Comparison of ENCODE assay signal across 24 mouse cellular contexts in genomic region chr4:148782880-148783279, GRCm38 (mm10). TPM values are rescaled to one million over a fixed set of nuclear protein-coding genes. Genes with fewer than 3 reads are reported as not detected.
A peak's percentile ranks its signal among the peaks of the same experiment; 100 is the strongest.
DNase-seq lines count a peak whose midpoint lies in the region; ATAC-seq and TF ChIP-seq lines count a peak whose summit lies in the region.
"Had no signal": no experiment of that assay in that cellular context is flagged by ENCODE, and none has a peak within 500 bp of the region (broad histone marks: within the 10 kb centered on the region; RNA-seq: fewer than 3 reads in every experiment).

No protein-coding gene starts in this region.

- H3K79me2 ChIP-seq in heart, adult 2 months (replicated peaks; ENCODE audit: control insufficient read depth, insufficient read depth, low read length), result no peaks in the 10 kb centered on the region
- H3K79me2 ChIP-seq in C2C12 (ENCODE audit: control insufficient read depth, insufficient read depth) (no peaks in the 10 kb centered on the region), myocyte (ENCODE audit: control insufficient read depth, insufficient read depth) (no peaks in the 10 kb centered on the region)

- no peak for ATAC-seq in heart, embryonic 14.5 days (ENCODE audit: insufficient number of reproducible peaks, insufficient read depth, low FRiP score, low read depth)
- ATAC-seq: activated CD4-positive, CD25-positive, alpha-beta regulatory T cell, adult 4 months; forebrain, embryonic 13.5 days; forebrain, embryonic 16.5 days; hindbrain, postnatal 0 days; inflammation-experienced regulatory T-cells, adult 6 months; intestine, embryonic 16.5 days had no signal

- no peak for TF ChIP-seq CTCF in heart, adult 2 months (IDR thresholded peaks at IDR 0.05)
- TF ChIP-seq CTCF in C2C12 (IDR thresholded peaks at IDR 0.05; ENCODE audit: control insufficient read depth, insufficient read depth, insufficient read length), result no peak

- no peak overlapping the region for H3K4me3 ChIP-seq in heart, embryonic 10.5 days
- H3K4me3 ChIP-seq in heart, embryonic 14.5 days (ENCODE audit: control insufficient read depth in 1 of 2, insufficient read depth in 1 of 2, low read depth in 1 of 2, low read length in 2 of 2), result no peak overlapping the region
- H3K4me3 ChIP-seq in heart, adult 2 months, result no peak overlapping the region
- H3K4me3 ChIP-seq in C2C12 (ENCODE audit: insufficient read depth, poor library complexity, severe bottlenecking), result no peak overlapping the region
- no peak overlapping the region for H3K4me3 ChIP-seq in myocyte
- H3K4me3 ChIP-seq: forebrain, embryonic 10.5 days; forebrain, embryonic 13.5 days had no signal

- no peak for TF ChIP-seq EP300 in heart, adult 2 months (IDR thresholded peaks at IDR 0.05; ENCODE audit: insufficient read depth, low read depth, low read length)

- H3ac ChIP-seq in C2C12 (ENCODE audit: control insufficient read depth, insufficient read length, low read depth) (no peak overlapping the region), myocyte (ENCODE audit: control insufficient read depth, insufficient read length) (no peak overlapping the region)

- no peak overlapping the region for H3K9ac ChIP-seq in heart, embryonic 14.5 days (ENCODE audit: low read length)
- H3K9ac ChIP-seq in heart, adult 2 months (ENCODE audit: low read depth, low read length), result no peak overlapping the region
- H3K9ac ChIP-seq: forebrain, embryonic 13.5 days; hindbrain, embryonic 14.5 days had no signal

- H3K79me3 ChIP-seq in C2C12 (ENCODE audit: low read depth), result no peaks in the 10 kb centered on the region

- DNase-seq in heart, embryonic 10.5 days (ENCODE audit: low spot score), result no peak
- no peak for DNase-seq in heart, adult 18-20 months
- DNase-seq in heart, adult 2 months, result no peak
- no peak for DNase-seq in layer of hippocampus, postnatal 14 days (ENCODE audit: low spot score in 2 of 2)
- DNase-seq: adrenal gland, adult 8-10 months; adrenal gland, postnatal 25 days; cerebellum, adult 18-20 months; cerebellum, adult 9-10 months; cerebellum, postnatal 14 days; gastrocnemius, postnatal 10 days; gastrocnemius, postnatal 36 days; kidney, adult 18-20 months had no signal

- TF ChIP-seq POLR2A in heart, adult 2 months (IDR thresholded peaks at IDR 0.05; ENCODE audit: insufficient read depth, low read depth, low read length), result no peak
- no peak for TF ChIP-seq POLR2A in myocyte (IDR thresholded peaks at IDR 0.05; ENCODE audit: insufficient read length, low read depth)

- no peaks in the 10 kb centered on the region for H3K36me3 ChIP-seq in heart, embryonic 10.5 days
- no peaks in the 10 kb centered on the region for H3K36me3 ChIP-seq in heart, embryonic 14.5 days (ENCODE audit: control insufficient read depth, insufficient read depth, low read length)
- H3K36me3 ChIP-seq in heart, adult 2 months (ENCODE audit: control insufficient read depth, insufficient read depth, low read length), result no peaks in the 10 kb centered on the region
- no peaks in the 10 kb centered on the region for H3K36me3 ChIP-seq in C2C12 (ENCODE audit: control insufficient read depth, insufficient read depth)
- H3K36me3 ChIP-seq in myocyte (ENCODE audit: control insufficient read depth, insufficient read depth), result no peaks in the 10 kb centered on the region
- H3K36me3 ChIP-seq: forebrain, embryonic 10.5 days; G1E had no signal

- no peaks in the 10 kb centered on the region for H3K9me3 ChIP-seq in heart, embryonic 10.5 days
- H3K9me3 ChIP-seq in heart, embryonic 14.5 days (ENCODE audit: control insufficient read depth, low read length), result no peaks in the 10 kb centered on the region
- H3K9me3 ChIP-seq: forebrain, embryonic 10.5 days; forebrain, embryonic 13.5 days; G1E had no signal

- peaks cover 19% of the 10 kb centered on the region for H3K27me3 ChIP-seq in heart, embryonic 10.5 days (ENCODE audit: insufficient read depth, poor library complexity, severe bottlenecking)
- H3K27me3 ChIP-seq in heart, embryonic 14.5 days (ENCODE audit: control insufficient read depth, insufficient read depth, low read length), result no peaks in the 10 kb centered on the region; the same call in 1 of the 2 replicates
- H3K27me3 ChIP-seq in heart, adult 2 months (ENCODE audit: control insufficient read depth, insufficient read depth, low read length), result no peaks in the 10 kb centered on the region
- H3K27me3 ChIP-seq in C2C12 (ENCODE audit: control insufficient read depth, insufficient read depth, insufficient read length) (peaks cover 4% of the 10 kb centered on the region), myocyte (ENCODE audit: control insufficient read depth, insufficient read depth, insufficient read length) (no peaks in the 10 kb centered on the region)

- intact Hi-C loops in heart, adult 2 months (cut with DNase I), result loop anchor here (2.0 kb wide), 1 partner anchor 36 kb away; no protein-coding TSS in a partner anchor

- 80% methylated on average over 6 of the region's 6 CpGs for WGBS in heart, embryonic 10.5 days
- WGBS in heart, embryonic 14.5 days, result 72% methylated on average over 6 of the region's 6 CpGs
- 76% methylated on average over 6 of the region's 6 CpGs for WGBS in heart, adult 2 months

- H3K4me1 ChIP-seq in heart, embryonic 10.5 days, result peaks cover 83% of the 10 kb centered on the region
- peaks cover 47 to 48% of the 10 kb centered on the region in 2 experiments for H3K4me1 ChIP-seq in heart, embryonic 14.5 days (ENCODE audit: control insufficient read depth in 2 of 2, insufficient read depth in 2 of 2, low read length in 2 of 2)
- no peaks in the 10 kb centered on the region for H3K4me1 ChIP-seq in heart, adult 2 months (ENCODE audit: control insufficient read depth, insufficient read depth, low read length)

- H3K4me2 ChIP-seq in heart, embryonic 14.5 days (ENCODE audit: low read length), result no peak overlapping the region
- H3K4me2 ChIP-seq in myocyte (ENCODE audit: low read depth), result no peak overlapping the region
- H3K4me2 ChIP-seq: forebrain, embryonic 13.5 days; hindbrain, embryonic 14.5 days had no signal

- H3K27ac ChIP-seq in heart, embryonic 10.5 days, result peak overlapping the region; percentile 84
- H3K27ac ChIP-seq in heart, embryonic 14.5 days (replicated peaks in 1 of 2; ENCODE audit: control insufficient read depth in 1 of 2, insufficient read depth in 1 of 2, low read depth in 2 of 2, low read length in 2 of 2), result peak overlapping the region; percentile 89 to 91; a peak in 3 of 4 replicates
- H3K27ac ChIP-seq in heart, adult 2 months, result no peak overlapping the region
- H3K27ac ChIP-seq: forebrain, embryonic 10.5 days; forebrain, embryonic 13.5 days; hindbrain, embryonic 14.5 days; hindbrain, postnatal 0 days had no signal

TF ChIP-seq in C2C12, 6 proteins besides CTCF, POLR2A, EP300 and RAD21:
- TF ChIP-seq CEBPB (IDR thresholded peaks at IDR 0.05; ENCODE audit: low read depth) (peak; percentile 55), USF1 (IDR thresholded peaks at IDR 0.05; ENCODE audit: low read depth) (no peak), FOSL1 (IDR thresholded peaks at IDR 0.05; ENCODE audit: insufficient read depth, low read length, poor library complexity, severe bottlenecking) (no peak), MYOG (IDR thresholded peaks at IDR 0.05; ENCODE audit: control insufficient read depth, extremely low read depth, insufficient read length) (no peak), MYOD1 (IDR thresholded peaks at IDR 0.05; ENCODE audit: control insufficient read depth, insufficient read length, low read depth) (no peak), MAX (IDR thresholded peaks at IDR 0.05) (no peak)

TF ChIP-seq in myocyte, 11 proteins besides CTCF, POLR2A, EP300 and RAD21:
- TF ChIP-seq MYOD1 (IDR thresholded peaks at IDR 0.05; ENCODE audit: control insufficient read depth in 1 of 3, insufficient read length in 2 of 3, low read depth in 2 of 3) (peak in 1 of 3 experiments; percentile 42), POLR2AphosphoS2 (IDR thresholded peaks at IDR 0.05; ENCODE audit: insufficient read length, low read depth) (no peak), MYOG (IDR thresholded peaks at IDR 0.05; ENCODE audit: control insufficient read depth in 1 of 3, insufficient read depth in 1 of 3, insufficient read length in 2 of 3, low read depth in 2 of 3) (peak in 1 of 3 experiments; percentile 35), TCF3 (IDR thresholded peaks at IDR 0.05; ENCODE audit: insufficient read length, low read depth) (no peak), CEBPB (IDR thresholded peaks at IDR 0.05; ENCODE audit: insufficient read depth, poor library complexity, severe bottlenecking) (peak; percentile 70), MAX (IDR thresholded peaks at IDR 0.05; ENCODE audit: low read depth) (no peak), TCF12 (IDR thresholded peaks at IDR 0.05; ENCODE audit: insufficient read depth, poor library complexity, severe bottlenecking) (no peak)
TF ChIP-seq in myocyte: peak in this region for 3.

RNA-seq across cellular contexts. Expression of gene Casz1, which starts 21.3 kb away (rescaled TPM):
- polyA plus RNA-seq in heart, embryonic 10.5 days (2016; fragmentation: Nextera tagmentation; extraction: Ambion mirVana), result 15.9 and 26.3 TPM in 2 replicates
- 10 to 100 TPM; 35.9 to 41.1 TPM for total RNA-seq in heart, adult 18-20 months (2021)
- polyA plus RNA-seq in heart, embryonic 14.5 days (2014; fragmentation: Nextera tagmentation; extraction: Ambion mirVana), result 24.6 and 26.6 TPM in 2 replicates
- 10 to 100 TPM; 42.5 to 47.0 TPM for total RNA-seq in heart, adult 2 months (2021)
- 21.2 and 22.4 TPM in 2 replicates for polyA plus RNA-seq in heart, adult 2 months (2012; rRNA removed)
- polyA plus RNA-seq in C2C12 (2012; fragmentation: generic; extraction: Trizol), result 0.07 TPM
- polyA plus RNA-seq in myocyte (2012; fragmentation: generic; extraction: Trizol), result 11.1 TPM
- 1 to 10 TPM in 1 of 2 experiments, under 1 TPM in 1; 0.88 to 1.1 TPM for total RNA-seq in layer of hippocampus, postnatal 14 days (2021)

Comparison
In these comparisons a context has a peak if more than half of its experiments do, and no peak if none do; other contexts are left out.
1. RNA of gene Casz1, which starts 21.3 kb away (polyA plus RNA-seq): 24.6 to 26.6 TPM in heart, embryonic 14.5 days, 21.2 to 22.4 TPM in heart, adult 2 months, 15.9 to 26.3 TPM in heart, embryonic 10.5 days and 11.1 TPM in myocyte (single experiment); 0.07 TPM in C2C12 (single experiment); every median in the first group is over 10 times any median in the second.